Mouse (Mus musculus): ENCODE measurements at regions not wholly inside any gene's neighbourhood (a gene's known extent, or its start where the extent isn't known, plus 50 kb on each side); places are given as distances from the start of the nearest gene placed in this dataset.
A peak's percentile ranks its signal among the peaks of the same experiment; 100 is the strongest.

- Histone ChIP-seq H3K79me2 (ENCODE audit: control insufficient read depth, insufficient read depth) (no peaks in the 10 kb centered on the region), H3K36me3 (ENCODE audit: control insufficient read depth, insufficient read depth) (no peaks in the 10 kb centered on the region), H3ac (ENCODE audit: control insufficient read depth, insufficient read length) (no peak overlapping the region), H3K27me3 (ENCODE audit: control insufficient read depth, insufficient read depth, insufficient read length) (no peaks in the 10 kb centered on the region), H3K4me3 (no peak overlapping the region), H3K4me2 (ENCODE audit: low read depth) (no peak overlapping the region)
- TF ChIP-seq MYOD1 (IDR thresholded peaks at IDR 0.05; ENCODE audit: control insufficient read depth in 1 of 3, insufficient read length in 2 of 3, low read depth in 2 of 3) (no peak), POLR2AphosphoS2 (IDR thresholded peaks at IDR 0.05; ENCODE audit: insufficient read length, low read depth) (no peak), MAX (IDR thresholded peaks at IDR 0.05; ENCODE audit: low read depth) (no peak), SRF (IDR thresholded peaks at IDR 0.05; ENCODE audit: control insufficient read depth, insufficient read length, low read depth) (no peak), E2F4 (IDR thresholded peaks at IDR 0.05; ENCODE audit: insufficient read depth) (no peak), CEBPB (IDR thresholded peaks at IDR 0.05; ENCODE audit: insufficient read depth, poor library complexity, severe bottlenecking) (no peak), USF1 (IDR thresholded peaks at IDR 0.05; ENCODE audit: low read depth) (no peak), REST (IDR thresholded peaks at IDR 0.05; ENCODE audit: insufficient read depth, insufficient read length) (no peak), TCF3 (IDR thresholded peaks at IDR 0.05; ENCODE audit: insufficient read length, low read depth) (no peak), POLR2A (IDR thresholded peaks at IDR 0.05; ENCODE audit: insufficient read length, low read depth) (no peak), MYOG (IDR thresholded peaks at IDR 0.05; ENCODE audit: control insufficient read depth in 1 of 3, insufficient read depth in 1 of 3, insufficient read length in 2 of 3, low read depth in 2 of 3) (no peak), TCF12 (IDR thresholded peaks at IDR 0.05; ENCODE audit: insufficient read depth, poor library complexity, severe bottlenecking) (no peak)
These were observed 858.6 kb downstream of the Adgrl3 start for GRCm38 (mm10) chr5:81878563-81878962.

GRCm38 (mm10) chr5:81893358-81893757, 873.4 kb downstream of the Adgrl3 start:
- no peak overlapping the region for H3K4me3 ChIP-seq
- TF ChIP-seq REST (IDR thresholded peaks at IDR 0.05; ENCODE audit: insufficient read depth, insufficient read length) (no peak), TCF3 (IDR thresholded peaks at IDR 0.05; ENCODE audit: insufficient read length, low read depth) (no peak), MYOD1 (IDR thresholded peaks at IDR 0.05; ENCODE audit: control insufficient read depth in 1 of 3, insufficient read length in 2 of 3, low read depth in 2 of 3) (no peak), USF1 (IDR thresholded peaks at IDR 0.05; ENCODE audit: low read depth) (no peak), TCF12 (IDR thresholded peaks at IDR 0.05; ENCODE audit: insufficient read depth, poor library complexity, severe bottlenecking) (no peak), E2F4 (IDR thresholded peaks at IDR 0.05; ENCODE audit: insufficient read depth) (no peak), MYOG (IDR thresholded peaks at IDR 0.05; ENCODE audit: control insufficient read depth in 1 of 3, insufficient read depth in 1 of 3, insufficient read length in 2 of 3, low read depth in 2 of 3) (no peak)
- H3K79me2 ChIP-seq (ENCODE audit: control insufficient read depth, insufficient read depth) = no peaks in the 10 kb centered on the region
- H3K36me3 ChIP-seq (ENCODE audit: control insufficient read depth, insufficient read depth) = no peaks in the 10 kb centered on the region
- no peaks in the 10 kb centered on the region for H3K27me3 ChIP-seq (ENCODE audit: control insufficient read depth, insufficient read depth, insufficient read length)
- H3K4me2 ChIP-seq (ENCODE audit: low read depth) = no peak overlapping the region
- H3ac ChIP-seq (ENCODE audit: control insufficient read depth, insufficient read length) = no peak overlapping the region

GRCm38 (mm10) chr5:81909368-81909767, 889.4 kb downstream of the Adgrl3 start:
- Histone ChIP-seq H3K4me3 (no peak overlapping the region), H3K27me3 (ENCODE audit: control insufficient read depth, insufficient read depth, insufficient read length) (no peaks in the 10 kb centered on the region), H3K79me2 (ENCODE audit: control insufficient read depth, insufficient read depth) (no peaks in the 10 kb centered on the region), H3K4me2 (ENCODE audit: low read depth) (no peak overlapping the region), H3K36me3 (ENCODE audit: control insufficient read depth, insufficient read depth) (no peaks in the 10 kb centered on the region), H3ac (ENCODE audit: control insufficient read depth, insufficient read length) (no peak overlapping the region)
- TF ChIP-seq MAX (IDR thresholded peaks at IDR 0.05; ENCODE audit: low read depth) (no peak), TCF3 (IDR thresholded peaks at IDR 0.05; ENCODE audit: insufficient read length, low read depth) (no peak), POLR2A (IDR thresholded peaks at IDR 0.05; ENCODE audit: insufficient read length, low read depth) (no peak), MYOD1 (IDR thresholded peaks at IDR 0.05; ENCODE audit: control insufficient read depth in 1 of 3, insufficient read length in 2 of 3, low read depth in 2 of 3) (no peak), REST (IDR thresholded peaks at IDR 0.05; ENCODE audit: insufficient read depth, insufficient read length) (no peak), MYOG (IDR thresholded peaks at IDR 0.05; ENCODE audit: control insufficient read depth in 1 of 3, insufficient read depth in 1 of 3, insufficient read length in 2 of 3, low read depth in 2 of 3) (no peak), CEBPB (IDR thresholded peaks at IDR 0.05; ENCODE audit: insufficient read depth, poor library complexity, severe bottlenecking) (no peak), POLR2AphosphoS2 (IDR thresholded peaks at IDR 0.05; ENCODE audit: insufficient read length, low read depth) (no peak), SRF (IDR thresholded peaks at IDR 0.05; ENCODE audit: control insufficient read depth, insufficient read length, low read depth) (no peak)

- Histone ChIP-seq H3K79me2 (ENCODE audit: control insufficient read depth, insufficient read depth) (no peaks in the 10 kb centered on the region), H3K27me3 (ENCODE audit: control insufficient read depth, insufficient read depth, insufficient read length) (no peaks in the 10 kb centered on the region), H3K36me3 (ENCODE audit: control insufficient read depth, insufficient read depth) (no peaks in the 10 kb centered on the region), H3K4me3 (no peak overlapping the region), H3K4me2 (ENCODE audit: low read depth) (no peak overlapping the region), H3ac (ENCODE audit: control insufficient read depth, insufficient read length) (no peak overlapping the region)
- no peak for TF ChIP-seq POLR2AphosphoS2 (IDR thresholded peaks at IDR 0.05; ENCODE audit: insufficient read length, low read depth)
- TF ChIP-seq CEBPB (IDR thresholded peaks at IDR 0.05; ENCODE audit: insufficient read depth, poor library complexity, severe bottlenecking) = no peak
These were observed 890.0 kb downstream of the Adgrl3 start for GRCm38 (mm10) chr5:81909964-81910363.

- Histone ChIP-seq H3K36me3 (ENCODE audit: control insufficient read depth, insufficient read depth) (no peaks in the 10 kb centered on the region), H3K4me3 (no peak overlapping the region), H3K4me2 (ENCODE audit: low read depth) (no peak overlapping the region), H3ac (ENCODE audit: control insufficient read depth, insufficient read length) (no peak overlapping the region), H3K27me3 (ENCODE audit: control insufficient read depth, insufficient read depth, insufficient read length) (no peaks in the 10 kb centered on the region), H3K79me2 (ENCODE audit: control insufficient read depth, insufficient read depth) (no peaks in the 10 kb centered on the region)
- TF ChIP-seq E2F4 (IDR thresholded peaks at IDR 0.05; ENCODE audit: insufficient read depth) (no peak), SRF (IDR thresholded peaks at IDR 0.05; ENCODE audit: control insufficient read depth, insufficient read length, low read depth) (no peak), MYOG (IDR thresholded peaks at IDR 0.05; ENCODE audit: control insufficient read depth in 1 of 3, insufficient read depth in 1 of 3, insufficient read length in 2 of 3, low read depth in 2 of 3) (peak in 1 of 3 experiments; percentile 76), MYOD1 (IDR thresholded peaks at IDR 0.05; ENCODE audit: control insufficient read depth in 1 of 3, insufficient read length in 2 of 3, low read depth in 2 of 3) (peak; percentile 52 to 55 (median 52)), USF1 (IDR thresholded peaks at IDR 0.05; ENCODE audit: low read depth) (no peak), TCF12 (IDR thresholded peaks at IDR 0.05; ENCODE audit: insufficient read depth, poor library complexity, severe bottlenecking) (peak; percentile 62), REST (IDR thresholded peaks at IDR 0.05; ENCODE audit: insufficient read depth, insufficient read length) (no peak)
These were observed 896.7 kb downstream of the Adgrl3 start for GRCm38 (mm10) chr5:81916667-81917066.

Data from myocyte (in vitro differentiated cells).